In the genomic region with DNA sequence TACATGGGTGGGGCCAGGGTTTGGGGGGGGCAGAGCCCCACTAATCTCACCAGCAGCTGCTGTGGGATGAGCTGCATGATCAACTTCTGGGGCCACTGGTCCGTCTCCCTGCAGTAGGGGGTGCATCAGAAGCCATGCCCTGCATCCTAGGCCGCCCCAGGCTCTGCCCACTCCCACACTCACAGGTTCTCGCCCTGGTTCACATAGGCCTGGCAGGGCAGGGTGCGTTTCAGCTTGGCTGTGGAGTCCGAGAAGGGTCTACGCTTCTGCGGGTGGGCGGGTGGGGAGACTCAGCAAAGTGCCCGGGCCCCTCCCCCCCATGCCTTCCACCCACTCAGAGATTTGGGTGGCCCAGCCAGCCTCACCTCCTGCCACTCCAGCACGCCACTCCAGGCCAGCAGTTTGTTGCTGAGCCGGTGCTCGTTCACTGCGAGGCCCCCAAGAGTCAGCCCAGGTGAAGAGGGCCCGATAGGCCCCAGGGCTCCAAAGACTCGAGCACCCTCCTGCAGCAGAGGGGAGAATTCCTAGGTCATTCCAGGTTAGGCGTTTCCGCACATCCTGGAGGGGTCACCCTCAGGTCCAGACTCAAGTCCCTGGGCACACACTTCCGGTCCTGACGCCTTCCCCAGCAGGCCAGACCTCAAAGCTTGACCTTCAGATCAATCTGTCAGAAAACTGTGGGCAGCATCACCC, we compare ENCODE assay signal across 8 mouse cellular contexts. TPM values are rescaled to one million over a fixed set of nuclear protein-coding genes. Genes with fewer than 3 reads are reported as not detected.
DNase-seq lines count a peak whose midpoint lies in the region; ATAC-seq lines count a peak whose summit lies in the region.

No protein-coding gene starts in this region.

- H3K36me3 ChIP-seq in lung, embryonic 15.5 days, result peaks cover 35% of the 10 kb centered on the region
- peaks cover 57% of the 10 kb centered on the region for H3K36me3 ChIP-seq in limb, embryonic 13.5 days
- peaks cover 25% of the 10 kb centered on the region for H3K36me3 ChIP-seq in stomach, embryonic 16.5 days (ENCODE audit: control insufficient read depth, insufficient read depth, low read length)

- H3K9ac ChIP-seq in lung, embryonic 15.5 days, result peak overlapping the region; percentile 100
- H3K9ac ChIP-seq in limb, embryonic 13.5 days, result peak overlapping the region; percentile 99
- peak overlapping the region; percentile 100 for H3K9ac ChIP-seq in stomach, embryonic 16.5 days (ENCODE audit: low read length)

- no peaks in the 10 kb centered on the region for H3K27me3 ChIP-seq in lung, embryonic 15.5 days
- no peaks in the 10 kb centered on the region for H3K27me3 ChIP-seq in limb, embryonic 13.5 days
- no peaks in the 10 kb centered on the region for H3K27me3 ChIP-seq in stomach, embryonic 16.5 days (ENCODE audit: control insufficient read depth, insufficient read depth, low read length)

- peak overlapping the region; percentile 99 for H3K4me3 ChIP-seq in lung, embryonic 15.5 days
- H3K4me3 ChIP-seq in limb, embryonic 13.5 days, result peak overlapping the region; percentile 87
- H3K4me3 ChIP-seq in stomach, embryonic 16.5 days (replicated peaks; ENCODE audit: low read length), result peak overlapping the region; percentile 91

- WGBS in lung, embryonic 15.5 days, result 44% methylated on average over 19 of the region's 19 CpGs
- 73% methylated on average over 19 of the region's 19 CpGs for WGBS in limb, embryonic 13.5 days
- 54% methylated on average over 19 of the region's 19 CpGs for WGBS in stomach, embryonic 16.5 days

- peak overlapping the region; percentile 71 for H3K4me2 ChIP-seq in lung, embryonic 15.5 days
- peak overlapping the region; percentile 99 for H3K4me2 ChIP-seq in limb, embryonic 13.5 days (replicated peaks)
- H3K4me2 ChIP-seq in stomach, embryonic 16.5 days (ENCODE audit: low read depth, low read length), result peak overlapping the region; percentile 90

- DNase-seq in adrenal gland, adult 2 months, result peak; percentile 64
- no peak for DNase-seq in adrenal gland, postnatal 14 days
- no peak for DNase-seq in lung, postnatal 4 days
- DNase-seq in urinary bladder, postnatal 14 days (ENCODE audit: low spot score), result no peak
- DNase-seq in embryo, embryonic 9.5 days (ENCODE audit: extremely low spot score), result no peak

- no peaks in the 10 kb centered on the region for H3K9me3 ChIP-seq in lung, embryonic 15.5 days
- H3K9me3 ChIP-seq in limb, embryonic 13.5 days, result no peaks in the 10 kb centered on the region
- H3K9me3 ChIP-seq in stomach, embryonic 16.5 days (replicated peaks; ENCODE audit: control insufficient read depth, low read length), result no peaks in the 10 kb centered on the region

- H3K27ac ChIP-seq in lung, embryonic 15.5 days, result peak overlapping the region; percentile 100
- peak overlapping the region; percentile 22; the same call in 1 of the 2 replicates for H3K27ac ChIP-seq in limb, embryonic 13.5 days
- peak overlapping the region; percentile 100 for H3K27ac ChIP-seq in stomach, embryonic 16.5 days (ENCODE audit: low read length)

- no peak for ATAC-seq in lung, embryonic 15.5 days (ENCODE audit: borderline replicate concordance, extremely low read depth, low FRiP score, low TSS enrichment)
- ATAC-seq in limb, embryonic 13.5 days (ENCODE audit: low FRiP score, low read depth), result no peak
- no peak for ATAC-seq in stomach, embryonic 16.5 days (ENCODE audit: insufficient read depth, low FRiP score)

- peaks cover 55% of the 10 kb centered on the region for H3K4me1 ChIP-seq in lung, embryonic 15.5 days
- peaks cover 50% of the 10 kb centered on the region for H3K4me1 ChIP-seq in limb, embryonic 13.5 days
- peaks cover 46% of the 10 kb centered on the region for H3K4me1 ChIP-seq in stomach, embryonic 16.5 days (ENCODE audit: control insufficient read depth, insufficient read depth, low read length)

RNA-seq across cellular contexts. Expression of gene Ptov1, which starts 2.4 kb away (rescaled TPM):
- total RNA-seq in adrenal gland, adult 2 months (2021), result 100 to 1,000 TPM; 227 TPM
- 492 and 493 TPM in 2 replicates for polyA plus RNA-seq in adrenal gland, adult 2 months (2012; rRNA removed)
- 239 and 241 TPM in 2 replicates for total RNA-seq in adrenal gland, postnatal 14 days (2021)
- polyA plus RNA-seq in lung, embryonic 15.5 days (2015; fragmentation: Nextera tagmentation; extraction: Ambion mirVana), result 371 and 398 TPM in 2 replicates
- polyA plus RNA-seq in limb, embryonic 13.5 days (2015; fragmentation: Nextera tagmentation; extraction: Ambion mirVana), result 502 and 514 TPM in 2 replicates
- polyA plus RNA-seq in stomach, embryonic 16.5 days (2015; fragmentation: Nextera tagmentation; extraction: Ambion mirVana), result 150 and 156 TPM in 2 replicates

RNA-seq across cellular contexts. Expression of gene Pnkp, which starts 10.2 kb away (rescaled TPM):
- 10 to 100 TPM; 36.3 to 42.8 TPM for total RNA-seq in adrenal gland, adult 2 months (2021)
- polyA plus RNA-seq in adrenal gland, adult 2 months (2012; rRNA removed), result 79.5 and 90.0 TPM in 2 replicates
- total RNA-seq in adrenal gland, postnatal 14 days (2021), result 35.2 and 45.1 TPM in 2 replicates
- polyA plus RNA-seq in lung, embryonic 15.5 days (2015; fragmentation: Nextera tagmentation; extraction: Ambion mirVana), result 37.6 and 37.9 TPM in 2 replicates
- 33.1 and 33.9 TPM in 2 replicates for polyA plus RNA-seq in limb, embryonic 13.5 days (2015; fragmentation: Nextera tagmentation; extraction: Ambion mirVana)
- polyA plus RNA-seq in stomach, embryonic 16.5 days (2015; fragmentation: Nextera tagmentation; extraction: Ambion mirVana), result 32.6 and 34.8 TPM in 2 replicates

RNA-seq across cellular contexts. Expression of gene Tbc1d17, which starts 18.3 kb away (rescaled TPM):
- total RNA-seq in adrenal gland, adult 2 months (2021), result 10 to 100 TPM; 51.0 to 72.6 TPM
- polyA plus RNA-seq in adrenal gland, adult 2 months (2012; rRNA removed), result 180 and 223 TPM in 2 replicates
- 58.8 and 66.1 TPM in 2 replicates for total RNA-seq in adrenal gland, postnatal 14 days (2021)
- polyA plus RNA-seq in lung, embryonic 15.5 days (2015; fragmentation: Nextera tagmentation; extraction: Ambion mirVana), result 71.3 and 74.4 TPM in 2 replicates
- polyA plus RNA-seq in limb, embryonic 13.5 days (2015; fragmentation: Nextera tagmentation; extraction: Ambion mirVana), result 86.0 and 90.5 TPM in 2 replicates
- polyA plus RNA-seq in stomach, embryonic 16.5 days (2015; fragmentation: Nextera tagmentation; extraction: Ambion mirVana), result 71.7 and 74.1 TPM in 2 replicates

RNA-seq across cellular contexts. Expression of gene Akt1s1, which starts 18.4 kb away (rescaled TPM):
- 100 to 1,000 TPM; 117 TPM for total RNA-seq in adrenal gland, adult 2 months (2021)
- polyA plus RNA-seq in adrenal gland, adult 2 months (2012; rRNA removed), result 650 and 890 TPM in 2 replicates
- total RNA-seq in adrenal gland, postnatal 14 days (2021), result 90.6 and 104 TPM in 2 replicates
- 109 and 111 TPM in 2 replicates for polyA plus RNA-seq in lung, embryonic 15.5 days (2015; fragmentation: Nextera tagmentation; extraction: Ambion mirVana)
- polyA plus RNA-seq in limb, embryonic 13.5 days (2015; fragmentation: Nextera tagmentation; extraction: Ambion mirVana), result 112 and 122 TPM in 2 replicates
- polyA plus RNA-seq in stomach, embryonic 16.5 days (2015; fragmentation: Nextera tagmentation; extraction: Ambion mirVana), result 73.5 and 83.1 TPM in 2 replicates

RNA-seq across cellular contexts. Expression of gene Med25, which starts 25.4 kb away (rescaled TPM):
- total RNA-seq in adrenal gland, adult 2 months (2021), result 100 to 1,000 TPM in 1 of 2 experiments, 10 to 100 TPM in 1; 80.8 to 105 TPM
- polyA plus RNA-seq in adrenal gland, adult 2 months (2012; rRNA removed), result 635 and 723 TPM in 2 replicates
- 75.3 and 87.2 TPM in 2 replicates for total RNA-seq in adrenal gland, postnatal 14 days (2021)
- 93.5 and 97.7 TPM in 2 replicates for polyA plus RNA-seq in lung, embryonic 15.5 days (2015; fragmentation: Nextera tagmentation; extraction: Ambion mirVana)
- 118 and 119 TPM in 2 replicates for polyA plus RNA-seq in limb, embryonic 13.5 days (2015; fragmentation: Nextera tagmentation; extraction: Ambion mirVana)
- 89.9 and 94.0 TPM in 2 replicates for polyA plus RNA-seq in stomach, embryonic 16.5 days (2015; fragmentation: Nextera tagmentation; extraction: Ambion mirVana)

Comparison
In these comparisons a context has a peak if more than half of its experiments do, and no peak if none do; other contexts are left out.
1. H3K27ac ChIP-seq: peak in every context shown above with its lines; median percentile 100 in lung, embryonic 15.5 days; 100 in stomach, embryonic 16.5 days; 22 in limb, embryonic 13.5 days.